Mouse (Mus musculus) cerebellum, postnatal 10 days (tissue): ENCODE results near the gene Men1.

Source experiments
- DNase-seq, 2 experiments: peaks; one replicate each; pipeline ENCODE4 v3.0.0; 2021; ENCODE audit warnings: mixed read lengths in 2 of 2

Men1 gene

GRCm38 (mm10) chr19:6339890-6340504 lies 5.2 kb downstream of the Men1 start:
- DNase-seq: no peak

- DNase-seq: peak; percentile 85 to 91
These were observed 6.0 kb downstream of the Men1 start, which contains the start of gene Map4k2 for GRCm38 (mm10) chr19:6340524-6341452. Gene Map4k2 (plus strand): TSS chr19:6341135.

GRCm38 (mm10) chr19:6341453-6342077 lies 6.8 kb downstream of the Men1 start:
- no peak for DNase-seq

- DNase-seq: no peak
These were observed 7.6 kb downstream of the Men1 start for GRCm38 (mm10) chr19:6342276-6342933.

GRCm38 (mm10) chr19:6343066-6343925 lies 8.5 kb downstream of the Men1 start:
- DNase-seq: no peak

- peak; percentile 61 to 70 for DNase-seq
These were observed 9.2 kb downstream of the Men1 start for GRCm38 (mm10) chr19:6343996-6344395.

GRCm38 (mm10) chr19:6346023-6346422 lies 11.2 kb downstream of the Men1 start:
- DNase-seq: no peak

GRCm38 (mm10) chr19:6346661-6347060 lies 11.9 kb downstream of the Men1 start:
- no peak for DNase-seq

GRCm38 (mm10) chr19:6347615-6348014 lies 12.8 kb downstream of the Men1 start:
- no peak for DNase-seq

- no peak for DNase-seq
These were observed 13.9 kb downstream of the Men1 start for GRCm38 (mm10) chr19:6348717-6349116.

- DNase-seq: no peak
These were observed 14.6 kb downstream of the Men1 start for GRCm38 (mm10) chr19:6349215-6349983.

GRCm38 (mm10) chr19:6351431-6352106 lies 16.8 kb downstream of the Men1 start:
- peak; percentile 34 to 49 for DNase-seq

- no peak for DNase-seq
These were observed 17.3 kb downstream of the Men1 start for GRCm38 (mm10) chr19:6352107-6352505.

GRCm38 (mm10) chr19:6354030-6354429 lies 19.3 kb downstream of the Men1 start:
- no peak for DNase-seq

- DNase-seq: no peak
These were observed 26.5 kb downstream of the Men1 start for GRCm38 (mm10) chr19:6361291-6361690.

GRCm38 (mm10) chr19:6363091-6363410 lies 28.3 kb downstream of the Men1 start:
- DNase-seq: no peak

- DNase-seq: peak; percentile 100
These were observed 28.8 kb downstream of the Men1 start, which contains the start of gene Sf1 for GRCm38 (mm10) chr19:6363411-6364240. Gene Sf1 (plus strand): TSS chr19:6363690.

GRCm38 (mm10) chr19:6364317-6364725 lies 29.5 kb downstream of the Men1 start:
- peak; percentile 96 to 97 for DNase-seq

GRCm38 (mm10) chr19:6364842-6365241 lies 30.1 kb downstream of the Men1 start:
- no peak for DNase-seq

GRCm38 (mm10) chr19:6370175-6370574 lies 35.4 kb downstream of the Men1 start:
- DNase-seq: no peak
